Mouse (Mus musculus) CD4-positive, CD25-positive, alpha-beta regulatory T cell, adult 4 months (primary cell): ENCODE measurements around the gene Rnf215. TPM values are rescaled to one million over a fixed set of nuclear protein-coding genes. Genes with fewer than 3 reads are reported as not detected.
"Not testable (repeated sequence)": the region's sequence is repeated elsewhere in the genome, so short reads cannot be mapped to it uniquely, and the experiment has no call there.

Source experiments
- ATAC-seq: one replicate; pipeline ENCODE4 v1.8.0; 2017
- polyA plus RNA-seq, 2 experiments: library from polyadenylated mRNA; unstranded; fragments of 100-300 nt; shearing (Covaris generic); gene quantifications; one replicate each; pipeline ENCODE4 v1.2.1; 2017

The Rnf215 gene
- polyA plus RNA-seq, 2 experiments from 2014 or later = 7.3 to 11.2 TPM

- ATAC-seq = no peak
Observed at GRCm38 (mm10) chr11:4148536-4149156, 13.6 kb downstream of the Rnf215 start.

DNA sequence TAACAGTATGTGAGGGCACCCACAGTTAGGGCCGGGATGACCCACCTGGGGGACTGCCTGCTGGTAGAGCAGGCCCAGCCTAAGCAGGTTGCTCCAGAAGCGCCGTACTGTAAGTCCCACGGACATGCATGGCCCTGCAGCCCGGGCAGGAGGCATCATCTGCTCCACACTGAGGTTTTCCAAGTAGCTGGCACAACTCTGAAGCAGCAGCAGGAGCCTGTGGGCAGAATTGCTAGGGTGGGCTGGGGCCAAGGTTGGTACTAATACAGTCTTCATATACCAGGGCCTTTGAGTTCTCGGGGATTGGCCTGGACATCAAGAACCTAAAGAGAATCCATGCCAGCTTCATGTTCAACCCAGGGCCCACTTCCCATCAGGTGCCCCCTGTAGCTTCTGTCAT lies 14.9 kb downstream of the Rnf215 start:
- ATAC-seq = no peak

- no peak for ATAC-seq
Observed at GRCm38 (mm10) chr11:4153694-4154093, 18.7 kb downstream of the Rnf215 start.

- ATAC-seq = no peak
Observed at GRCm38 (mm10) chr11:4155641-4156040, 20.6 kb downstream of the Rnf215 start.

DNA sequence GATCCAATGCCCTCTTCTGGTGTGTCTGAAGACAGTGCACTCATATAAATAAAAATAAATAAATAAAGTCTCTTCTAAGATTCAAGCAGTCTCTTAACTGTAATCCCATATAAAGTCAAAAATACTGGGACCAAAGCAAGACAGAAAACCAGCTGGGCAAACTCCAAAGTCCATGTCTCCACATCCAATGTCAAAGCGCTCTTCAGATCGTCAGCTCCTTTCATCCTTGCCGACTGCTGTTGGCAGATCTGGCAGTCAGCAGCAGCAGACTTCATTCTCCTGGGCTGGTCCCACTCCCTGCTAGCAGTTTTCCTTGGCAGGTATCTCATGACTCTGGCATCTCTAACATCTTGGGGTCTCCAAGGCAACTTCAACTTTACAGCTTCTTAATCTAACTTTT lies 23.7 kb downstream of the Rnf215 start:
- no peak for ATAC-seq

GRCm38 (mm10) chr11:4159808-4160708 lies 25.1 kb downstream of the Rnf215 start, which contains the start of the genes Ccdc157 and Sf3a1:
Gene Ccdc157 (minus strand): TSS chr11:4160293.
Gene Sf3a1 (plus strand): TSS chr11:4160350.
- ATAC-seq = peak; percentile 97

GRCm38 (mm10) chr11:4160758-4161480 lies 25.9 kb downstream of the Rnf215 start:
- no peak for ATAC-seq

- ATAC-seq = no peak
Observed at GRCm38 (mm10) chr11:4164701-4165100, 29.7 kb downstream of the Rnf215 start.

DNA sequence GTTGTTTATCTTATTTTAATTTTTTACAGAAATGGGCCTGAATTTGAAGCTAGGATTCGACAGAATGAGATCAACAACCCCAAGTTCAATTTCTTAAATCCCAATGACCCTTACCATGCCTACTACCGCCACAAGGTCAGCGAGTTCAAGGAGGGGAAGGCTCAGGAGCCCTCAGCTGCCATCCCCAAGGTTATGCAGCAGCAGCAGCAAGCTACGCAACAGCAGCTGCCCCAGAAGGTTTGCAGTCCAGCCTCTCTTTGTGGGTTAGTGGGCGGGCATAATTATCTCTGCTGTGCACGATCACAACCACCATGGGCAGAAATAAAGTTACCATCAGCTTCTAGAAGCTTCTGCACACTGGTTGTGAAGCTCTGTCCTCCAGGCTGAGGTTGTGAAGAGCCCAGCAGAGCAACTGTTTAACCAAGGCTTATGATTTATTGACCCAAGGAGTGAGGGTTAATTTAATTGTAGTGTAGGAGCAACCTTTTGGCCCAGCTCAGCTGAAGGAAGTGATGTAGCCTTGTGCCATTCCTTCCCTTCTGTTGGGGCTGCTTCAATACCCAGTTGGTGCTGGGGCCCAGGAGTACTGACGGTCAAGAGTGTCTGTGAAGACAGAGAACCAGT lies 31.6 kb downstream of the Rnf215 start:
- no peak for ATAC-seq

- ATAC-seq = no peak
Observed at GRCm38 (mm10) chr11:4174586-4174985, 39.6 kb downstream of the Rnf215 start.

GRCm38 (mm10) chr11:4177716-4178115 lies 42.7 kb downstream of the Rnf215 start:
- ATAC-seq = no peak

- ATAC-seq = no peak
Observed at GRCm38 (mm10) chr11:4182061-4182460, 47.1 kb downstream of the Rnf215 start.

- no peak for ATAC-seq
Observed at GRCm38 (mm10) chr11:4183511-4183910, 48.5 kb downstream of the Rnf215 start.

GRCm38 (mm10) chr11:4184251-4184952 lies 49.4 kb downstream of the Rnf215 start:
- ATAC-seq = no peak

DNA sequence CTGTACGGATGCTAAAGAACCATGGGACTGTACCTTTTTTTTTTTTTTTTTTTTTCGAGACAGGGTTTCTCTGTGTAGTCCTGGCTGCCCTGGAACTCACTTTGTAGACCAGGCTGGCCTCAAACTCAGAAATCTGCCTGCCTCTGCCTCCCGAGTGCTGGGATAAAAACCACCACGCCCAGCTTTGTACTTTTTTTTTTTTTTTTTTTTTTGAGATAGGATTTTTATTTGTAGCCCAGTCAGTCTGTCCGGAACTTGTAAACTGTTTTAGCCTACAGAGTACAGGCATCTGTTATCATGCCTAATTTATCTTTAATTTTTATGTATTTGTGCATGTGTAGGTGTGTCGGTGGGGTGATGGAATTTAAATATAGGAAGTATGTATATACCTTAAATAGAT lies 50.5 kb downstream of the Rnf215 start:
- ATAC-seq = not testable (repeated sequence)

DNA sequence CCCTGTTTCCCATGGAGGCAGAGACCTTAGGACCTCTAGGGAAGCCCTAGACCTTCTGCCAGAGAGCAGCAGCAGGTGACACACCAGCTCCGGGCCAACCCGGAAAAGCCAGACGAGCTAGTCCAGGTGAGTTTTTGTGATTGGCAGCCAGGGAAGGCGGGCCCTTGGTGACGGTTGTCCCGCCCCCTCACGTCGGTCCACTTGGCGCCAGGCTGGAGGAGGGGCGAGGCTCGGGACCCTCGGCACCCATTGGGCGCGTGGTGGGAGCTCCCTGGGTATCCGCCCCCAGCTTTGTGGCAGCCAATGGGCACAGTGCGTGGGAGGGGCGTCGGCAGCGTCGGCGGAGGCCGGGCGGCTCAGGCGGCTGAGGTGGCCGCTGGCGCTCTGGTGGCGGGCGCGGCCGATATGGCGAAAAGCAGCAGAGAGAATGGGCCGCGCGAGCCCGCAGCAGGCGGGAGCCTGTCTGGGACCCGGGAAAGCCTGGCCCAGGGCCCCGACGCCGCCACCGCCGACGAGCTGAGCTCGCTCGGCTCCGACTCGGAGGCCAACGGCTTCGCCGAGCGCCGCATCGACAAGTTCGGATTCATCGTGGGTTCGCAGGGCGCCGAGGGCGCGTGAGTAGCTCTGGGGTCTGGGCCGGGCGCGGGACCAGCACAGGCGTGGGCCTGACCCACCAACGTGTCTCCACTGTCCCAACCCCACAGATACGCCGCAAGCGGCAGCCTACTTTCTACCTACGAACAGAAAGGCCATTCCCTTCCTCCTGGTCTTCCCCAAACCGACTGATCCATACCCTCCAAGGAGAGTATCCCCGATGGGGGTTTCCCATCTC lies 51.7 kb downstream of the Rnf215 start, which contains the start of gene Tbc1d10a:
TSS of gene Tbc1d10a (plus strand) at position 304 of the 832 bp plus-strand sequence.
- ATAC-seq = peak; percentile 99

DNA sequence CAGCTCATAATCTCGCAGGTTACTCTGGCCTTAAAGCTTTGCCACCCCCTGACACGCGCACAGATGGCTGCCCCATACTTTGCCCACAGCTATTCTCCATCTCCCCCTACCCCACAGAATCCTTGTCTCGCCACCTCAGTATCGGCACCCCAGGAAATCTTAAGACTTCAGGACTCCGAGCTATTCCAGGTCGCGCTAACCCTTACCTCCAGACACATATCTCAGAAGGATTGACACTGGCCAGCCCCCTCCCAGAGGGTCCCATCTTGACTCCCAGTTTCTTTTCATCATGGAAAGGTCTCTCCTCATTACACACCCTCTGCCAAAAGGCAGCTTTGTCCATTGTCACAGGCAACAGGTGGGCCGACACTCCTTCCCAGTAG lies 52.3 kb downstream of the Rnf215 start:
- ATAC-seq = no peak

DNA sequence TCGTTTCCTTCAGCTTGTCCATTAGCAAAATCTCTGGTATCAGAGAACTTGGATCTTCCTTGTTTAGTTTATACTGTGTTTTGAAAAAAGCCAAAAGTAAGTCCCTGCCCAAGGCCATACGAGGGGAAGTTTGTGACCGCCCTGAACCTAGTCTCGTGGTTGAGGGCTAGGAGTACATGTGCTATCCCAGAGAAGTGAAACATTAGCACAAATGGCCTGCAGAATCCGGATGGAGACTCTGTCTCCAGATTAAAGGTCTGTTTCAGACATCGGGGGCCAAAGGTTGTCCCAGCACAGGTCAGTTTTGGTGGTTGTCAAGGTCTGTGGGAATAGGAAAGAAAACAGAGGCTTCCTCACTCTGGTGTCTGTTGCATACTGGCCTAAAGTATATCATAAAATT lies 54.2 kb downstream of the Rnf215 start:
- ATAC-seq = no peak

- no peak for ATAC-seq
Observed at GRCm38 (mm10) chr11:4190677-4191076, 55.7 kb downstream of the Rnf215 start.
